Mouse (Mus musculus): ENCODE measurements around the gene Gabarapl2. TPM values are rescaled to one million over a fixed set of nuclear protein-coding genes. Genes with fewer than 3 reads are reported as not detected.
A peak's percentile ranks its signal among the peaks of the same experiment; 100 is the strongest.

Gene Gabarapl2
- 403 and 479 TPM in 2 replicates for polyA plus RNA-seq (2015; fragmentation: Nextera tagmentation; extraction: Ambion mirVana)

- under 1% methylated on average over 64 of the region's 65 CpGs for WGBS
- H3K9me3 ChIP-seq (replicated peaks): no peaks in the 10 kb centered on the region
- peak; percentile 98 for ATAC-seq (ENCODE audit: low FRiP score)
- peak within 1 kb of the TSS; percentile 88 for H3K9ac ChIP-seq (replicated peaks)
- peak within 1 kb of the TSS; percentile 80 for H3K4me3 ChIP-seq (replicated peaks)
- peak within 1 kb of the TSS; percentile 82 for H3K27ac ChIP-seq (replicated peaks)
- H3K4me2 ChIP-seq: peak within 1 kb of the TSS; percentile 72
- H3K27me3 ChIP-seq (replicated peaks): no peaks in the 10 kb centered on the region
- peaks cover 24% of the 10 kb centered on the region for H3K36me3 ChIP-seq
- peaks cover 21% of the 10 kb centered on the region for H3K4me1 ChIP-seq
Observed at GRCm38 (mm10) chr8:111940171-111941100, at the start of gene Gabarapl2. Gene Gabarapl2 (plus strand): TSS chr8:111940703.

- no peaks in the 10 kb centered on the region for H3K36me3 ChIP-seq
- peak overlapping the region; percentile 68; the same call in 1 of the 2 replicates for H3K4me2 ChIP-seq
- 54% methylated on average over 6 of the region's 6 CpGs for WGBS
- H3K9me3 ChIP-seq (replicated peaks): no peaks in the 10 kb centered on the region
- no peak overlapping the region for H3K9ac ChIP-seq (replicated peaks)
- peaks cover 42% of the 10 kb centered on the region for H3K27me3 ChIP-seq (replicated peaks)
- H3K4me3 ChIP-seq (replicated peaks): peak overlapping the region; percentile 36; the same call in 1 of the 2 replicates
- peak; percentile 21; the same call in 1 of the 2 replicates for ATAC-seq (ENCODE audit: low FRiP score)
- peaks cover 14% of the 10 kb centered on the region for H3K4me1 ChIP-seq
- no peak overlapping the region for H3K27ac ChIP-seq (replicated peaks)
Observed at GRCm38 (mm10) chr8:111890911-111891303, 49.6 kb upstream of the Gabarapl2 start.

DNA sequence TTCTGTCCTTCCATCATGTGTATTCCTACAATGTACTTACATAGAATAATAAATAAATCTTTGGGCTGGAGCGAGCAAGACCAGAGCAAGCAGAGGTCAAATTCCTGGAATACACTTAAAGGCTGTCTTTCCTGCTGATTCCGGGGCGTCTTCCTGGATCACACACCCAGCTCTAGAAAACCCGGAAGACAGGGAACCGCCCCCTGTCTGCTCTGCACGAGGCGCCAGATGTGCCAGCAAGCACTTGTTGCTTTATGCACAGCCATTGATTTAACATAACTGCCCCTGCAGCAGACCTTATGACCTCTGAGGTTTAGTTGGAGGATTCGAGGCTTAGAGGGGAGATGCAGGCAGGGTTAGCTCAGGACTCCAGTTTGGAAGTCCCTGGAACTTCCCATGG is 48.5 kb upstream of the Gabarapl2 start:
- ATAC-seq (ENCODE audit: low FRiP score): no peak
- Histone ChIP-seq H3K9ac (replicated peaks) (no peak overlapping the region), H3K4me3 (replicated peaks) (no peak overlapping the region), H3K9me3 (replicated peaks) (no peaks in the 10 kb centered on the region), H3K4me1 (peaks cover 14% of the 10 kb centered on the region), H3K36me3 (no peaks in the 10 kb centered on the region), H3K4me2 (no peak overlapping the region), H3K27ac (replicated peaks) (no peak overlapping the region), H3K27me3 (replicated peaks) (peaks cover 42% of the 10 kb centered on the region)
- WGBS: 45% methylated on average over 8 of the region's 8 CpGs

- no peaks in the 10 kb centered on the region for H3K36me3 ChIP-seq
- no peak overlapping the region for H3K27ac ChIP-seq (replicated peaks)
- H3K9me3 ChIP-seq (replicated peaks): no peaks in the 10 kb centered on the region
- no peak overlapping the region for H3K4me3 ChIP-seq (replicated peaks)
- peaks cover 42% of the 10 kb centered on the region for H3K27me3 ChIP-seq (replicated peaks)
- H3K4me1 ChIP-seq: peaks cover 14% of the 10 kb centered on the region
- no peak for ATAC-seq (ENCODE audit: low FRiP score)
- no peak overlapping the region for H3K9ac ChIP-seq (replicated peaks)
- 69% methylated on average over 5 of the region's 5 CpGs for WGBS
- H3K4me2 ChIP-seq: no peak overlapping the region
Observed at GRCm38 (mm10) chr8:111892615-111893014, 47.9 kb upstream of the Gabarapl2 start.

DNA sequence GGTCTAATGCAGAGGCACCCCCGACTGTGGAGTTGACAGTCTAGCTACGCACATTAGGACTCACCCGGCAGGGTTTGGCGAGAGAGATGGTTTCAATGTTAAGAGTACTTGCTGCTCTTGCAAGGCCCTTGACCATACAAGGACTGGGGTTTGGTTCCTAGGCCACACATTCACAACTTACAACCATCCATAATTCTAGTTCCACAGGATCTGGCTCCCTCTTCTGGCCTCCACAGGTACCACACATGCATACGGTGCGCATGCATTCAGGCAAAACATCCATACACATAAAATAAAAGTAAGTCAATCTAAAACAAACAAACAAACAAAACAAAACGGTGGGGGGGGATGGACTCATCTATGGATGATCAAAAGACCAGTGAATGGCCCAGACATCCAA is 45.5 kb upstream of the Gabarapl2 start:
- Histone ChIP-seq H3K27ac (replicated peaks) (no peak overlapping the region), H3K27me3 (replicated peaks) (peaks cover 25% of the 10 kb centered on the region), H3K9me3 (replicated peaks) (no peaks in the 10 kb centered on the region), H3K4me2 (no peak overlapping the region), H3K9ac (replicated peaks) (no peak overlapping the region), H3K4me1 (peaks cover 8% of the 10 kb centered on the region), H3K36me3 (no peaks in the 10 kb centered on the region), H3K4me3 (replicated peaks) (no peak overlapping the region)
- no peak for ATAC-seq (ENCODE audit: low FRiP score)
- WGBS: 92% methylated on average over 7 of the region's 7 CpGs

DNA sequence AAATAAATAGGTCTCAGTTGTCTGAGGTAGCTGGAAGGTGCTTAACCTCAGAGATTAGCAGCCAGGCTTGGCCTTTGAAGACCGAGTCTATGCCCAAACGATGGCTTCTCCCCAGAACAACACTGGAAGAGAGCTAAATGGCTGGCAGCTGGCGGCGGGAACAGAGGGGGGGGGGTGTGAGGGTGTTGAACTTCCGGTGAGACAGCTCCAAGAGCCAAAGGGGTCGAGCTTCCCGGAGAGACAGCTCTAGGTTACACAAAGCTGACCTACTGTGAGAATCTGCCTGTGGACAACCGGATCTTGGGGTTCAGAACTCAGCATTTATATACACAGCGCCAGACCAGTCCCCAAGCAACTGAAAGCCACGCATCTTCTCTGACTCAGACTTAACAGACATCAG is 41.9 kb upstream of the Gabarapl2 start:
- Histone ChIP-seq H3K9ac (replicated peaks) (no peak overlapping the region), H3K9me3 (replicated peaks) (no peaks in the 10 kb centered on the region), H3K4me3 (replicated peaks) (no peak overlapping the region), H3K36me3 (no peaks in the 10 kb centered on the region), H3K27ac (replicated peaks) (no peak overlapping the region), H3K4me2 (no peak overlapping the region), H3K4me1 (no peaks in the 10 kb centered on the region), H3K27me3 (replicated peaks) (no peaks in the 10 kb centered on the region)
- WGBS: 47% methylated on average over 10 of the region's 10 CpGs
- ATAC-seq (ENCODE audit: low FRiP score): no peak

- ATAC-seq (ENCODE audit: low FRiP score): no peak
- 55% methylated on average over 5 of the region's 5 CpGs for WGBS
- H3K4me3 ChIP-seq (replicated peaks): no peak overlapping the region
- H3K9ac ChIP-seq (replicated peaks): no peak overlapping the region
- no peaks in the 10 kb centered on the region for H3K36me3 ChIP-seq
- no peaks in the 10 kb centered on the region for H3K9me3 ChIP-seq (replicated peaks)
- H3K27me3 ChIP-seq (replicated peaks): no peaks in the 10 kb centered on the region
- no peak overlapping the region for H3K4me2 ChIP-seq
- no peak overlapping the region for H3K27ac ChIP-seq (replicated peaks)
- no peaks in the 10 kb centered on the region for H3K4me1 ChIP-seq
Observed at GRCm38 (mm10) chr8:111902080-111902479, 38.4 kb upstream of the Gabarapl2 start.

DNA sequence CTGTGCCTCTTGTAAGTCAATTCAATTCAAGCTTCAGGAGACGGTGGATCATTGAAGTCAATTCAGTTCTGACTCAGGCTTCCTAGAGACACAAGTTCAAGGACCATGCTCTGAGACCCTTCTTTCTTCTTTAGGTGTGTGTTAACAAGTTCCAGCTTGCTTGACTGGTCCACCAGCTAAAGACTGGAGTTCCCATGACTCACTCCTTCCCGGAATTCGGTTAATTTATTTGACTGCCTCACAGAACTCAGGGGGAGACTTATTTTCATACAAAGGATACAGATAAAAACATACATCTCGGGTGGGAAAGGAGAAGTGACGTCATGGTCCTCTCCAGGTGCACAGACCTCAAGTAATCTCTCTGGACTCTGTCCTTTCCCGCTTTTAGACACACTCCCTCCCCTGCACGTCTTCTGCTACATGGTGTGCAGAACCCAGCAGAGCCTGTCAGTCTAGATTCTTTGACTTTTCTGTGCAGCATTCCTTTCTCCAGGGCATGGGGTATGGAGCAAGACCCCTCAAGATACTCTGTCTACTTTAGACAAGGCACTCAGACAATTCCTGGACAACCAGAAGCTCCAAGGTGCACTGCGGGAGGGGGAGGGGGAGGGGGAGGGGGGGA is 34.9 kb upstream of the Gabarapl2 start:
- no peak overlapping the region for H3K9ac ChIP-seq (replicated peaks)
- no peak overlapping the region for H3K4me3 ChIP-seq (replicated peaks)
- no peaks in the 10 kb centered on the region for H3K36me3 ChIP-seq
- 74% methylated on average over 8 of the region's 8 CpGs for WGBS
- peaks cover 16% of the 10 kb centered on the region for H3K4me1 ChIP-seq
- H3K4me2 ChIP-seq: no peak overlapping the region
- H3K27me3 ChIP-seq (replicated peaks): no peaks in the 10 kb centered on the region
- ATAC-seq (ENCODE audit: low FRiP score): no peak
- H3K27ac ChIP-seq (replicated peaks): no peak overlapping the region
- no peaks in the 10 kb centered on the region for H3K9me3 ChIP-seq (replicated peaks)

DNA sequence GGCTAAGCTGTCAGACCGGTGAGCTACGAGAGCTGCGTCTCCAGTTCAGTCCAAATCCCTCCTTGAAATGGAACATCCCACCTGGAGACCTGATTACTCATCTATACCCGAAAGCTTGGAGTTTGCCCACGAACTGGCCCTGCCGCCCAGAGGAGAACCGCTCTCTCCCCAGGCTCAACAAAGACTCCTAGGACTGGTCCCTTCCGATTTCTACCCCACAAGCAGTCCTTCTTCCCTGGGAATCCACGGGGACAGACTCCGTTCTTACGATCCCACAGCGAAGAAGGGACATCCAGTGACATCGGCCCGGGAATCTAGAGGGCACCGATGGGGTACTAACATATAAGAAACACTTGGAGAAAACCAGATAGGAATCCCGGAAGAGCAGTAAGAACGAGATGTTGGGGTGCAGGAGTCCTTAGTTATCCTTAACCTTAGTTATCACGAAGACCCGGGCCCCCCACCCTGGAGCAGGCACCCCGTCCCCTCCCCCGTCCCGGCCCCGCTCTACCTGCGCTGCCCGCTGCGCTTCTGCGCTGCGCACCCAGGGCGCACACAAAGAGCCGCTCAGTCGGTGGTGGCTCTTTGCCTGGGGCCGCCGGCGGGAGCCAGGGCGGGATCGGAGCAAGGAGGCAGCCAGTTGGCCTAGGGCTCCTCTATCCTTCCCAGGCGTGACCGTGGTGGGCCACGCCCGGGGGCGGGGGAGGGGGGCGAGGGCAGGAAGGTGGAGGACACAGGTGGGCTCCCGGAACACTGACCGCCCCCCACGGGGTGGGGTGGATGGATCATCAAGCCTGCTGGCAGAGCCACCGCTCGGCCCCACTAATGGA is 30.7 kb upstream of the Gabarapl2 start, which contains the start of gene Chst5:
Chst5 (minus strand) TSS at position 827 of the 830 bp plus-strand sequence.
- Histone ChIP-seq H3K36me3 (no peaks in the 10 kb centered on the region), H3K27ac (replicated peaks) (0 out of 2 replicates have a peak within 1 kb of the TSS, but pooled peaks have one; percentile 2), H3K27me3 (replicated peaks) (no peaks in the 10 kb centered on the region), H3K4me3 (replicated peaks) (peak within 1 kb of the TSS; percentile 46), H3K4me2 (peak within 1 kb of the TSS; percentile 89), H3K9ac (replicated peaks) (peak within 1 kb of the TSS; percentile 57), H3K9me3 (replicated peaks) (no peaks in the 10 kb centered on the region), H3K4me1 (peaks cover 25% of the 10 kb centered on the region)
- 4% methylated on average over 45 of the region's 47 CpGs for WGBS
- ATAC-seq (ENCODE audit: low FRiP score): no peak

GRCm38 (mm10) chr8:111911572-111911971 is 28.9 kb upstream of the Gabarapl2 start:
- no peak for ATAC-seq (ENCODE audit: low FRiP score)
- H3K4me2 ChIP-seq: no peak overlapping the region
- H3K27me3 ChIP-seq (replicated peaks): no peaks in the 10 kb centered on the region
- H3K27ac ChIP-seq (replicated peaks): no peak overlapping the region
- peaks cover 2% of the 10 kb centered on the region; the same call in 1 of the 2 replicates for H3K36me3 ChIP-seq
- peaks cover 25% of the 10 kb centered on the region for H3K4me1 ChIP-seq
- H3K9ac ChIP-seq (replicated peaks): no peak overlapping the region
- H3K9me3 ChIP-seq (replicated peaks): no peaks in the 10 kb centered on the region
- no peak overlapping the region for H3K4me3 ChIP-seq (replicated peaks)
- WGBS: 25% methylated on average over 7 of the region's 7 CpGs

- Histone ChIP-seq H3K4me1 (peaks cover 25% of the 10 kb centered on the region), H3K4me3 (replicated peaks) (no peak overlapping the region), H3K27ac (replicated peaks) (peak overlapping the region; percentile 54), H3K36me3 (peaks cover 2% of the 10 kb centered on the region), H3K4me2 (peak overlapping the region; percentile 29; the same call in 1 of the 2 replicates), H3K9ac (replicated peaks) (no peak overlapping the region), H3K9me3 (replicated peaks) (no peaks in the 10 kb centered on the region), H3K27me3 (replicated peaks) (no peaks in the 10 kb centered on the region)
- peak; percentile 87 for ATAC-seq (ENCODE audit: low FRiP score)
- WGBS: 29% methylated on average over 12 of the region's 12 CpGs
Observed at GRCm38 (mm10) chr8:111912860-111913432, 27.6 kb upstream of the Gabarapl2 start.

Measured in neural tube, embryonic 15.5 days (tissue).